Mouse (Mus musculus) layer of hippocampus, adult 2 months (tissue): ENCODE data around the gene Pced1b. TPM values are rescaled to one million over a fixed set of nuclear protein-coding genes. Genes with fewer than 3 reads are reported as not detected.
A peak's percentile ranks its signal among the peaks of the same experiment; 100 is the strongest.
"Not testable (repeated sequence)": the region's sequence is repeated elsewhere in the genome, so short reads cannot be mapped to it uniquely, and the experiment has no call there.

ENCODE experiments used
- DNase-seq, 2 experiments: peaks; one replicate each; pipeline ENCODE4 v3.0.0; 2022; ENCODE audit warnings: low spot score in 2 of 2
- H3K27ac ChIP-seq: fragments of 200-600 bp; 2 replicates; pipeline ENCODE4 v1.8.1; 2022
- H3K4me3 ChIP-seq: fragments of 200-600 bp; 2 replicates; pipeline ENCODE4 v1.8.1; 2022; ENCODE audit warnings: mild to moderate bottlenecking
- CTCF ChIP-seq: fragments of 200-600 bp; conservative IDR thresholded peaks from 2 replicates; pipeline ENCODE4 v1.8.1; 2022; ENCODE audit warnings: antibody characterized with exemption, mild to moderate bottlenecking, moderate library complexity
- long read RNA-seq, 2 experiments: library from polyadenylated mRNA; stranded (forward); transcript quantifications; one replicate each; pipeline ENCODE4 v2.0.0; 2021; ENCODE audit warnings: borderline mapping rate in 2 of 2
- total RNA-seq, 2 experiments: library from RNA; stranded (reverse); gene quantifications; 2 replicates each; pipeline ENCODE4 v1.2.3; 2021

Pced1b gene
- 10 to 100 TPM in 1 of 2 experiments, 1 to 10 TPM in 1; 6.7 to 11.1 TPM for total RNA-seq
- long read RNA-seq, experiment 1, partial matches to known transcripts, result 0 of 2 reads
- long read RNA-seq, experiment 1, other reads (novel, unspliced or antisense), result 2 of 2 reads
- long read RNA-seq, experiment 2, partial matches to known transcripts, result 0 of 3 reads
- long read RNA-seq, experiment 2, other reads (novel, unspliced or antisense), result 3 of 3 reads

GRCm38 (mm10) chr15:97246911-97247790 is at the start of gene Pced1b, which contains the start of gene Amigo2:
Pced1b (plus strand) TSS chr15:97247107.
Amigo2 (minus strand) TSS chr15:97247287.
- Histone ChIP-seq H3K27ac (peak within 1 kb of the TSS; percentile 94), H3K4me3 (peak within 1 kb of the TSS; percentile 76)
- peak in 1 of 2 experiments; percentile 46 for DNase-seq
- TF ChIP-seq CTCF, result peak; percentile 22; the same call in 1 of the 2 replicates

DNA sequence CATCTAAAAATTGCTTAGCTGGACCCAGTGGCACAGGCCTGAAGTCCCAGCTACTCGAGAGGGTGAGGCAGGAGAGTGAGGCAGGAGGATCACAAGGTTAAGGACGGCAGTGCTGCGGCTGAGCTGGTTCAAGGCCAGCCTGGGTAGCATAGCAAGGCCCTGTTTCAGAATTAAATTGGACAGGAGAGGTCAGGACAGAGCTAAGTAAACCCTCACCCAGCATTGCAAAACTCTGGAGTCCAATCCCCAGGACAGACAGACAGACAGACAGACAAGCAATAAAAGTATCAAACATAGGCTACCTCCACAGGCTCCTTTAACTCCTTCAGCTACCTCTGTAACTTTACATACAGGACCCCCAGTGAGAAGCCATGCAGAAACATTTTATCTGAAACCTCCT is 42.0 kb upstream of the Pced1b start:
- TF ChIP-seq CTCF, result no peak
- no peak overlapping the region for H3K4me3 ChIP-seq
- no peak overlapping the region for H3K27ac ChIP-seq
- no peak for DNase-seq

DNA sequence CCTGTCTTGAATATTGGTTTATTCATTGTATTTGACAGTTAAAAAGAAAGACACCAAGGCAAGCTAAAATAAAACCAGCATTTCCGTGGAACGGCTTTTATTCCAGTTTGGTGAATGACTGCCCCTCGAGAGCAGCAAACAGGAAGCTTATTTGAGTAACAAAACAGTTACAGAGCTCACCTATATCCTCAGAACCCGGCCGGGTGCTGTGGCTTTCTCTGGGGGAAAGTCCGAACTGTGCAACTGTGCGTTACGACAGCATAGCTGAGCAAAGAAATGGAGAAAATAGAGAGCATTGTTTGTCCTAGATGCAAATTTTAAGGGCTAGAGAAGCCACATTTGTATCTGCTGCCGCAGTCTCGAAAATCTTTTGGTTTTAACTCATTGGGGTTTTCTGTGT is 41.1 kb upstream of the Pced1b start:
- no peak for DNase-seq
- Histone ChIP-seq H3K27ac (no peak overlapping the region), H3K4me3 (no peak overlapping the region)
- TF ChIP-seq CTCF, result no peak

DNA sequence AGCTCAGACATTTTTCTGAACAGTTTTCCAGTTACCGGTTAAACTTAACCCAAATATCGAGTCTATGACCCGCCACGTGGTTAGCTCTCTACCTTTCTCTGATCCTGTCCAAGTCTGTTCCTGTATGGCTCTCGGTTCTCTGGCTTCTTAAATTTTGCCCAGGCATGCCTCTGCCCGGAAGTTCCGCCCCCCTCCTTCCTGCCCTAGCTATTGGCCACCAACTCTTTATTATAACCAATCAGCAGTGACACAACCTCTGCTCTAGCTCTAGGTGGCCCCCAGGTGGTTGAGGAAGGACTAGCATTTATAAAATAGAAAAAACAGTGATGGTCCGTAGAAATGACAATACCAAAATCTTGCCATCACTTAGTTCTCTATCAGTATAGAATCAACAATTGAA is 40.4 kb upstream of the Pced1b start:
- H3K4me3 ChIP-seq, result no peak overlapping the region
- no peak for DNase-seq
- no peak overlapping the region for H3K27ac ChIP-seq
- peak; percentile 14; the same call in 1 of the 2 replicates for TF ChIP-seq CTCF

DNA sequence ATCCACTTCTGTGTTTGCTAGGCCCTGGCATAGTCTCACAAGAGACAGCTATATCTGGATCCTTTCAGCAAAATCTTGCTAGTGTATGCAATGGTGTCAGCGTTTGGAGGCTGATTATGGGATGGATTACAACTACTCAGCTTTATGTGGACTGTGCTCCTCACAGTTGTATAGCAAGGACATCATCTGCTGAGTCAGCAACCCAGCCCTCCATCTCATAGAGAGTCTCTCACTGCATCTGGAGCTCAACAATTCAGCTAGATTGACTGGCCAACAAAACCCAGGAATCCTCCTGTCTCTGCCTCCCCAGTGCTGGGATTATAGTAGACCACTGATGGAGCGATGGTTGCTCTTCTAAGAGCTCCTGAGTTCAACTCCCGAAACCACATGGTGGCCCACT is 37.2 kb upstream of the Pced1b start:
- not testable (repeated sequence) for DNase-seq, H3K27ac ChIP-seq

GRCm38 (mm10) chr15:97212501-97213477 is 34.1 kb upstream of the Pced1b start:
- Histone ChIP-seq H3K4me3 (no peak overlapping the region), H3K27ac (no peak overlapping the region)
- DNase-seq, result no peak
- TF ChIP-seq CTCF, result no peak

More for the DNA sequence above, 37.2 kb upstream of the Pced1b start:
- H3K4me3 ChIP-seq, result not testable (repeated sequence)

DNA sequence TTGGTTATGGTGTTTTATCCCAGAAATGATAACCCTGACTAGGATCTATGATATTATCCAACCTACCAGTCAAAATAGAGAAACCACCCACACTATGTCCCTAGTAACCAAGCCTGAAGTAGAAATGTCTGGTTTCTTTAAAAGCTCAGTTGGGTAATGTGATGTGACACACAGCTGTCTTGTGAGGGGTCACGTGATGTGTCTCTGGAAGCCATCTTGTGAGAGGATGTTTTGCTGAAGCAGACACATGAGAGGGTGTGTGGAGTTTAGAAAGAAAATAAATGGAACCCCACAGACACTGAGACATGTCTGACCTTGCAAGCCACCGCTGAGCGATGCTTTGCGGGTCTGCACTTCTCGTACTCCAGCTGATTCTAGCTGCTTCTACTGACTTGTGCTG is 30.1 kb upstream of the Pced1b start:
- no peak for TF ChIP-seq CTCF
- no peak overlapping the region for H3K4me3 ChIP-seq
- H3K27ac ChIP-seq, result no peak overlapping the region
- no peak for DNase-seq

- H3K27ac ChIP-seq, result no peak overlapping the region
- no peak for TF ChIP-seq CTCF
- no peak overlapping the region for H3K4me3 ChIP-seq
- no peak for DNase-seq
Observed at GRCm38 (mm10) chr15:97223431-97223830, 23.5 kb upstream of the Pced1b start.

DNA sequence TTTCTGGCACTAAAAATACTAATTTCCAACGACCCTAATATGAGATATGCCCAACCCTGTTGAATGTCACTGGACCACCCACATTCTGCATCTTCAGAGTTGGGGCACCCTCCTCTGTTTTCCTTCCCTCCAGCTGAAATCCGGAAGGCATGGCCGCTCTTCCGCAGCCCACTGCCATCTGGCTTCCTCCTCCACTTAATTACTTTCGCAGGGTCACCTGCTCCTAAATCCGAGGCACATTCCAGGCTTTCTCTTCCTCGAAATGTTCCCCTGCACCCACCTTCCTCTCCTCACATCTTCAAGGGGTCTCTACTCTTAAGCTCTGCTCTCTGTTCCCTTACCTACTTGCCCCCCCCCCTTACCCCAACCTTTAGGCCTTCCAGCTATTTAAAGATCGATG is 22.9 kb upstream of the Pced1b start:
- DNase-seq, result no peak
- Histone ChIP-seq H3K27ac (no peak overlapping the region), H3K4me3 (no peak overlapping the region)
- no peak for TF ChIP-seq CTCF

DNA sequence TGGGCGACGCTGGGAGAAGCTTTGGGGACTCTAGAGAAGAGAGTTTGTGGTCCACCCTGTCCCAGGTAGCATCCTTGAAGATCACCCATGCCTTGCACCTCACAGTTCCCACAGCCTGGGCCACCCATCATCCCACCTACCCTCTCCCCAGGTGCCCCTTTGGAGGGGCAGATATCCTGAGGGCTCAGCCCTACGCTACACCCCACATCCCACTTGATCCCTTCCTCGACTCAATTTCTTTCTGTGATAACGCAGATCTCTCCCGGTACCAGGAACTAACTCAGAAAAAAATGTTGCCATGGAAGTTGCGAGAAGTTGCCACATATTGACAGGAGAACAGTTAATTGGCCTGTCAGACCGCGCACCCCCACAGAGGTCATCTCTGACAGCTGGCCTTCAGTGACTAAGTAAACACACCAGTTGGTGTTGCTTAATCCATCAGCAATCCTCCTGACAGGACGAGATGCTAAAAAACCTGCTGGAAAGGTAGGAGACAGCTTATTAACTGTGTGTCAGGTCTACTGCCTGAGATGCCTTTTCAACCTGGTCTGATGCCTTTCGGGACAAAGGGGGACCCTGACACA is 17.3 kb upstream of the Pced1b start:
- Histone ChIP-seq H3K27ac (no peak overlapping the region), H3K4me3 (no peak overlapping the region)
- DNase-seq, result no peak
- TF ChIP-seq CTCF, result no peak

DNA sequence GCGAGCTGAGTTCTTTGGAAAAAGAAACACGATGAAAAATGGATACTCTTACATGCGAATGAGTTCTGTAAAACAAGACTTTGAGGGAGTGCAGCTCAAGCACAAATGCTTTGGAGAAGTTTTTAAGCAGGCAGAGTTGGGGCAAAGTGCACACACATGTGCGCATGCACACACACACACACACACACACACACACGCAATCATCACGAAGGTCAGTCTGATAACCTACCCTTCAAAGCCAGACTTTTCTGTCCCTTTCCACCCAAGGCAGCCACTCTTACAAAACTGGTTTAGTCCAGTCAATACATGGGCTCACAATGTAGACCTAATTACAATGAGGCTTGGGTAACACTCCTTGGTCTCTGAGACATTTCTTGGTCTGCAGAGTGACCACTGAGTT is 12.8 kb upstream of the Pced1b start:
- TF ChIP-seq CTCF, result no peak
- Histone ChIP-seq H3K27ac (no peak overlapping the region), H3K4me3 (no peak overlapping the region)
- no peak for DNase-seq

DNA sequence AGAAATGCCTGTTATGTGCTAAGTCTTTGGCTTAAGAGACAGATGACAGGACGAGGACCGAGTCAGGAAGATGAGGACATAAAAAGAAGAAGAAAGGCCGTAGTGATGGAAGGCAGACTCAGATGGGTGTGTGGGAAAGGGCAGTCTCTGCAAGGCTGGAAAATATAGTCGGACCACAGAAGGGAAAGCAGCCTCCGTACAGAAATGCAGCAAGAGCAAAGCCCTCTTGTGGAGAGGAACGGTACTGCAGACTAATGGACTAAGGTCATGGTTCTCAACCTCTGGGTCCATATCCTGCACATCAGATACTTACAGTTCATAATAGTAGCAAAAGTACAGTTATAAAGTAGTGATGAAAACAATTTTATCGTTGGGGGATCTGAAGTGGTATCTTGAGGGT is 11.7 kb upstream of the Pced1b start:
- Histone ChIP-seq H3K4me3 (no peak overlapping the region), H3K27ac (no peak overlapping the region)
- peak; percentile 31 to 49 for DNase-seq
- peak; percentile 93 for TF ChIP-seq CTCF

- peak; percentile 87 for TF ChIP-seq CTCF
- no peak overlapping the region for H3K27ac ChIP-seq
- peak in 1 of 2 experiments; percentile 42 for DNase-seq
- H3K4me3 ChIP-seq, result no peak overlapping the region
Observed at GRCm38 (mm10) chr15:97236943-97237342, 10.0 kb upstream of the Pced1b start.
